Mouse (Mus musculus) embryo, embryonic 11.5 days (tissue): ENCODE measurements at regions not wholly inside any gene's neighbourhood (a gene's known extent, or its start where the extent isn't known, plus 50 kb on each side); places are given as distances from the start of the nearest gene placed in this dataset.
"Not testable (repeated sequence)": the region's sequence is repeated elsewhere in the genome, so short reads cannot be mapped to it uniquely, and the experiment has no call there.

Experiments used
- DNase-seq: peaks from one replicate; pipeline ENCODE4 v3.0.0-alpha.2; 2012; ENCODE audit warnings: low read depth, low spot score

DNA sequence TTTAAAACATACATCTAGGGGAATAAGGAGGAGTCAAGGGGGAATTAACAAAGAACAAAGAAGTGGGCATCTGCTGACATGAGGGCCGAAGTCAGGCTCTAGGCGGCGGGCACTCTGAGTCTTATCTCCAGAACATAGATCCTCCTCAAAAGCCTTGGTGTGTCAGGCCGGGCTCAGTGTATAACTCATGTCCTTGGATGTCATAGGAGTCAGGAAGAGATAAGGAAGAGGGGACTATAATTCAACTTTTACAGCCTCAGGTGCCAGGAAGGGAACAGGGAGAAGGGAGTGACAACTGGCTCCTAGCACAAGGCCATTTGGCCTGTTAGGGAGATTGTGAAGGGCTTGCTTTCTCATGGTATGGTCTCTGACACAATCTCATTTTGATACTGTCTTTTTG is 185.9 kb upstream of the Ube2e2 start:
- not testable (repeated sequence) for DNase-seq

GRCm38 (mm10) chr14:19041984-19042760 is 148.1 kb upstream of the Ube2e2 start:
- DNase-seq = peak; percentile 45

DNA sequence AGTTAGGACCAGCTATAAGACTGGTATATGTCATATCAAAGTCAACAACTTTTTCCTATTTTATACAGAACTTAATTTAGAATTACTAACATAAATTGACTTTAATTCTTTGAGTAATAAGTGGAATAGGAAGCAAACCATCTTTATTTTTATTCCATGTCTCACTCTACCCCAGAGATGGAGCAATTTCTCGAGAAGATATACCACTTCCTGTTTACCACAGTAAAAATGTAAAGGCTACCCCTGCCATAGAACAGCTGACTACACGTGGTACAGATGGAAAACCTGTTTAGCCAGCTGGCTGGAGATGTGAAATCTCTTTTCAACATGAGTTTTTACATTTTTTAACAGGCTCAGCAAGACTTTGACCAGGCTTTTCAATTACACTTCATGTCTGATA is 126.0 kb upstream of the Ube2e2 start:
- no peak for DNase-seq

DNA sequence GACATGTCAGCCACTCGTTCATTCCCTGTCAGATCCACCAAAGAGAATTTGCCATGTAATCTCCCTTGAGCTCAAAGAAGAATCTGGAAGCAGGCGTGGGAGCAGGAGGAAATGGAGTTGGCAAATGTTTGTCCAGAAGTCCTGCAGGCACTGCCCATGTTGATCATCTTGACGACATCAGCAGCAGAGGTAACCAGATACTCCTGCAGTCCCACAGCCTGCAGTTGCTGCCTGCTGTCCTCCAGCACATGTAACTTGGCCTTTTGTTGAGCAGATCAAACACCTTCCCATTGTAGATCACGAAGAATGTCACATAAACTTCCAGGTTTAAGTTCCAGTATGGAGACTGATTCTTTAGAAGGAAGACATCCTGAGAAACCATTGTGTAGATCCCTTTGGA is 121.3 kb upstream of the Ube2e2 start:
- no peak for DNase-seq

GRCm38 (mm10) chr14:19013558-19013957 is 119.5 kb upstream of the Ube2e2 start:
- not testable (repeated sequence) for DNase-seq

- no peak for DNase-seq
Measured at GRCm38 (mm10) chr14:18983901-18984300, 89.8 kb upstream of the Ube2e2 start.

- DNase-seq = no peak
Measured at GRCm38 (mm10) chr14:18963864-18964263, 69.8 kb upstream of the Ube2e2 start.

GRCm38 (mm10) chr14:18963287-18963686 is 69.2 kb upstream of the Ube2e2 start:
- no peak for DNase-seq
